Mouse (Mus musculus): ENCODE measurements around the gene Ube2o. TPM values are rescaled to one million over a fixed set of nuclear protein-coding genes. Genes with fewer than 3 reads are reported as not detected.
A peak's percentile ranks its signal among the peaks of the same experiment; 100 is the strongest.

Ube2o gene
- polyA plus RNA-seq, 2 experiments = 18.7 to 29.7 TPM

GRCm38 (mm10) chr11:116572756-116573543 is 8.3 kb downstream of the Ube2o start:
- Histone ChIP-seq H3K4me2 (replicated peaks; ENCODE audit: low read depth, low read length, severe bottlenecking) (no peak overlapping the region), H3K36me3 (ENCODE audit: control insufficient read depth, insufficient read depth, low read length) (no peaks in the 10 kb centered on the region), H3K27me3 (ENCODE audit: control insufficient read depth, insufficient read depth, low read length) (no peaks in the 10 kb centered on the region), H3K27ac (replicated peaks; ENCODE audit: low read depth, low read length) (no peak overlapping the region), H3K4me1 (ENCODE audit: control insufficient read depth, insufficient read depth, low read length) (peaks cover 15% of the 10 kb centered on the region), H3K9ac (ENCODE audit: low read depth, low read length, severe bottlenecking) (no peak overlapping the region), H3K9me3 (ENCODE audit: control insufficient read depth, low read length) (no peaks in the 10 kb centered on the region), H3K4me3 (replicated peaks; ENCODE audit: low read length) (no peak overlapping the region)
- WGBS = 55% methylated on average over 12 of the region's 12 CpGs
- no peak for TF ChIP-seq POLR2A (IDR thresholded peaks at IDR 0.05; ENCODE audit: borderline replicate concordance, extremely low read depth, insufficient read depth, insufficient read length)
- DNase-seq (ENCODE audit: low spot score) (no peak), ATAC-seq (ENCODE audit: low FRiP score, low read depth) (no peak)

GRCm38 (mm10) chr11:116571767-116572679 is 9.2 kb downstream of the Ube2o start:
- Histone ChIP-seq H3K27ac (replicated peaks; ENCODE audit: low read depth, low read length) (no peak overlapping the region), H3K36me3 (ENCODE audit: control insufficient read depth, insufficient read depth, low read length) (no peaks in the 10 kb centered on the region), H3K4me2 (replicated peaks; ENCODE audit: low read depth, low read length, severe bottlenecking) (no peak overlapping the region), H3K9ac (ENCODE audit: low read depth, low read length, severe bottlenecking) (no peak overlapping the region), H3K27me3 (ENCODE audit: control insufficient read depth, insufficient read depth, low read length) (no peaks in the 10 kb centered on the region), H3K4me1 (ENCODE audit: control insufficient read depth, insufficient read depth, low read length) (peaks cover 15% of the 10 kb centered on the region), H3K4me3 (replicated peaks; ENCODE audit: low read length) (no peak overlapping the region), H3K9me3 (ENCODE audit: control insufficient read depth, low read length) (no peaks in the 10 kb centered on the region)
- WGBS = 75% methylated on average over 19 of the region's 19 CpGs
- ATAC-seq (ENCODE audit: low FRiP score, low read depth) (no peak), DNase-seq (ENCODE audit: low spot score) (no peak)
- TF ChIP-seq POLR2A (IDR thresholded peaks at IDR 0.05; ENCODE audit: borderline replicate concordance, extremely low read depth, insufficient read depth, insufficient read length) = no peak

GRCm38 (mm10) chr11:116570821-116571220 is 10.4 kb downstream of the Ube2o start:
- ATAC-seq (ENCODE audit: low FRiP score, low read depth) = no peak
- Histone ChIP-seq H3K27me3 (ENCODE audit: control insufficient read depth, insufficient read depth, low read length) (no peaks in the 10 kb centered on the region), H3K9ac (ENCODE audit: low read depth, low read length, severe bottlenecking) (peak overlapping the region; percentile 21; the same call in 1 of the 2 replicates), H3K27ac (replicated peaks; ENCODE audit: low read depth, low read length) (no peak overlapping the region), H3K9me3 (ENCODE audit: control insufficient read depth, low read length) (no peaks in the 10 kb centered on the region), H3K4me1 (ENCODE audit: control insufficient read depth, insufficient read depth, low read length) (peaks cover 7% of the 10 kb centered on the region; the same call in 1 of the 2 replicates), H3K36me3 (ENCODE audit: control insufficient read depth, insufficient read depth, low read length) (no peaks in the 10 kb centered on the region), H3K4me2 (replicated peaks; ENCODE audit: low read depth, low read length, severe bottlenecking) (no peak overlapping the region), H3K4me3 (replicated peaks; ENCODE audit: low read length) (no peak overlapping the region)
- TF ChIP-seq POLR2A (IDR thresholded peaks at IDR 0.05; ENCODE audit: borderline replicate concordance, extremely low read depth, insufficient read depth, insufficient read length) = no peak
- DNase-seq (ENCODE audit: low spot score) = no peak
- 85% methylated on average over 7 of the region's 7 CpGs for WGBS

GRCm38 (mm10) chr11:116567531-116567930 is 13.7 kb downstream of the Ube2o start:
- Histone ChIP-seq H3K9ac (ENCODE audit: low read depth, low read length, severe bottlenecking) (no peak overlapping the region), H3K4me1 (ENCODE audit: control insufficient read depth, insufficient read depth, low read length) (no peaks in the 10 kb centered on the region), H3K36me3 (ENCODE audit: control insufficient read depth, insufficient read depth, low read length) (no peaks in the 10 kb centered on the region), H3K27me3 (ENCODE audit: control insufficient read depth, insufficient read depth, low read length) (no peaks in the 10 kb centered on the region), H3K9me3 (ENCODE audit: control insufficient read depth, low read length) (no peaks in the 10 kb centered on the region), H3K27ac (replicated peaks; ENCODE audit: low read depth, low read length) (no peak overlapping the region), H3K4me2 (replicated peaks; ENCODE audit: low read depth, low read length, severe bottlenecking) (no peak overlapping the region), H3K4me3 (replicated peaks; ENCODE audit: low read length) (no peak overlapping the region)
- no peak for DNase-seq (ENCODE audit: low spot score)
- 75% methylated on average over 8 of the region's 8 CpGs for WGBS
- no peak for ATAC-seq (ENCODE audit: low FRiP score, low read depth)
- no peak for TF ChIP-seq POLR2A (IDR thresholded peaks at IDR 0.05; ENCODE audit: borderline replicate concordance, extremely low read depth, insufficient read depth, insufficient read length)

- 39% methylated on average over 7 of the region's 7 CpGs for WGBS
- Histone ChIP-seq H3K4me2 (replicated peaks; ENCODE audit: low read depth, low read length, severe bottlenecking) (no peak overlapping the region), H3K27me3 (ENCODE audit: control insufficient read depth, insufficient read depth, low read length) (no peaks in the 10 kb centered on the region), H3K36me3 (ENCODE audit: control insufficient read depth, insufficient read depth, low read length) (no peaks in the 10 kb centered on the region; the same call in 1 of the 2 replicates), H3K27ac (replicated peaks; ENCODE audit: low read depth, low read length) (no peak overlapping the region), H3K9me3 (ENCODE audit: control insufficient read depth, low read length) (no peaks in the 10 kb centered on the region), H3K4me1 (ENCODE audit: control insufficient read depth, insufficient read depth, low read length) (no peaks in the 10 kb centered on the region), H3K4me3 (replicated peaks; ENCODE audit: low read length) (no peak overlapping the region), H3K9ac (ENCODE audit: low read depth, low read length, severe bottlenecking) (no peak overlapping the region)
- ATAC-seq (ENCODE audit: low FRiP score, low read depth) = no peak
- no peak for DNase-seq (ENCODE audit: low spot score)
- TF ChIP-seq POLR2A (IDR thresholded peaks at IDR 0.05; ENCODE audit: borderline replicate concordance, extremely low read depth, insufficient read depth, insufficient read length) = no peak
Observed at GRCm38 (mm10) chr11:116565283-116566041, 15.8 kb downstream of the Ube2o start.
